Mouse (Mus musculus) thymus, adult 2 months (tissue): ENCODE results near the gene Fgf2. TPM values are rescaled to one million over a fixed set of nuclear protein-coding genes. Genes with fewer than 3 reads are reported as not detected.

Experiments used
- DNase-seq: peaks from one replicate; pipeline ENCODE4 v3.0.0; 2021
- H3K27ac ChIP-seq: fragments of 200-500 bp; 2 replicates; pipeline ENCODE4 v1.5.1; 2012; ENCODE audit warnings: low read length, control low read depth; ENCODE audit not compliant: control insufficient read depth, insufficient read depth
- H3K27me3 ChIP-seq: fragments of 200-500 bp; 2 replicates; pipeline ENCODE4 v1.6.1; 2012; ENCODE audit warnings: mild to moderate bottlenecking, low read length, moderate library complexity, mixed read lengths; ENCODE audit not compliant: control insufficient read depth, insufficient read depth
- H3K36me3 ChIP-seq: fragments of 200-500 bp; 2 replicates; pipeline ENCODE4 v1.6.1; 2012; ENCODE audit warnings: mild to moderate bottlenecking, low read length, moderate library complexity; ENCODE audit not compliant: control insufficient read depth, insufficient read depth
- H3K4me1 ChIP-seq: fragments of 200-500 bp; replicated peaks from 2 replicates; pipeline ENCODE4 v1.6.1; 2012; ENCODE audit warnings: low read length; ENCODE audit not compliant: control insufficient read depth, insufficient read depth
- H3K4me3 ChIP-seq: fragments of 200-500 bp; 2 replicates; pipeline ENCODE4 v1.5.1; 2012; ENCODE audit warnings: mild to moderate bottlenecking, low read length, control low read depth, moderate library complexity; ENCODE audit not compliant: control insufficient read depth, insufficient read depth
- CTCF ChIP-seq: fragments of 200-500 bp; IDR thresholded peaks from 2 replicates; pipeline ENCODE4 v1.5.1; 2012; ENCODE audit warnings: mild to moderate bottlenecking, control low read depth, low read length, moderate library complexity, borderline replicate concordance; ENCODE audit not compliant: control insufficient read depth, poor library complexity, insufficient read depth; ENCODE audit errors: extremely low read depth
- POLR2A ChIP-seq: fragments of 200-500 bp; IDR thresholded peaks from 2 replicates; pipeline ENCODE4 v1.6.1; 2012; ENCODE audit warnings: mild to moderate bottlenecking, low read length, control low read depth, moderate library complexity; ENCODE audit not compliant: control insufficient read depth, poor library complexity, insufficient read depth; ENCODE audit errors: extremely low read depth
- WGBS: fragments of 180-500 bp; shearing (Covaris S2); methylation state at CpG from one replicate; pipeline ENCODE4 v1.1.7; 2018; 5-methylcytosine and 5-hydroxymethylcytosine counted together
- polyA plus RNA-seq: library from polyadenylated mRNA; depleted of rRNA; stranded (reverse); fragments of >200 nt; gene quantifications from 2 replicates; pipeline ENCODE4 v1.2.3, GENCODE M21; 2012; rRNA removed

Fgf2 gene
- polyA plus RNA-seq, 1 experiment, result 0.66 TPM

DNA sequence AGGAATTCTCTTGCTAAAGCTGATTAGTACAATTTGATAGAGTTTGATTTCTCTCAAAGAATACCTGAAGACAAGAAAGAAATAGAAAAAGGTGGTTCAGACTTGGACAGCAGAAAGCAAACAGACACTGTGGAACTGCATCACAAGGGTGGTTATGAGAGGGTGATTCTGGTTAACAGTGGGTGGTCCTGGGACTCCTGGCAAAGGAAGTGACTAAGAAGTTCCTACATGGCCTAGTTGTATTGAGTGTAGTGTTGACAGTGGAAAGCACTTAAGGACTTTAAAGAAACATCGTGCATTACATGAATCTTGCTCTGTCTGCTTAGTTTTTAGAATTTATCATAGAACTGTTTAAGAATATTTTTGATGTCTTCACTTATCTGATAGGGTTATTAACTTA is 107.8 kb downstream of the Fgf2 start:
- Histone ChIP-seq H3K4me3 (no peak overlapping the region), H3K4me1 (no peaks in the 10 kb centered on the region), H3K27ac (no peak overlapping the region), H3K27me3 (no peaks in the 10 kb centered on the region), H3K36me3 (no peaks in the 10 kb centered on the region)
- WGBS, result 81% methylated on average over 1 of the region's 1 CpGs
- no peak for DNase-seq
- TF ChIP-seq POLR2A, result no peak
- no peak for TF ChIP-seq CTCF

Other genes starting within 250 kb of the Fgf2 start
- gene Il2, start 222.4 kb upstream of the Fgf2 start, polyA plus RNA-seq, result 0.18 TPM in 1 of 2 replicates, not detected in the other
- gene Il21, start 115.7 kb upstream of the Fgf2 start, polyA plus RNA-seq, result 0.05 and 0.08 TPM in 2 replicates
- gene Bbs12, start 35.8 kb upstream of the Fgf2 start, polyA plus RNA-seq, result 1.2 and 1.5 TPM in 2 replicates
- gene Cetn4, start 35.6 kb upstream of the Fgf2 start, polyA plus RNA-seq, result 0.09 and 0.33 TPM in 2 replicates
- gene Spata5, start 71.5 kb downstream of the Fgf2 start, polyA plus RNA-seq, result 2.0 and 3.2 TPM in 2 replicates
- 16.8 and 18.7 TPM in 2 replicates for gene Nudt6, start 71.9 kb downstream of the Fgf2 start, polyA plus RNA-seq